Mouse (Mus musculus) E14TG2a.4 (cell line): ENCODE results near the gene Pakap.

Experiments used
- CTCF ChIP-seq: conservative IDR thresholded peaks from 2 replicates; pipeline ENCODE4 v1.5.1; 2014; ENCODE audit warnings: low read length
- NANOG ChIP-seq: IDR thresholded peaks from 2 replicates; pipeline ENCODE4 v1.6.1; 2014; ENCODE audit warnings: borderline replicate concordance, low read length, mixed read lengths
- POU5F1 ChIP-seq: IDR thresholded peaks from 2 replicates; pipeline ENCODE4 v1.6.1; 2014; ENCODE audit warnings: low read length, borderline replicate concordance

DNA sequence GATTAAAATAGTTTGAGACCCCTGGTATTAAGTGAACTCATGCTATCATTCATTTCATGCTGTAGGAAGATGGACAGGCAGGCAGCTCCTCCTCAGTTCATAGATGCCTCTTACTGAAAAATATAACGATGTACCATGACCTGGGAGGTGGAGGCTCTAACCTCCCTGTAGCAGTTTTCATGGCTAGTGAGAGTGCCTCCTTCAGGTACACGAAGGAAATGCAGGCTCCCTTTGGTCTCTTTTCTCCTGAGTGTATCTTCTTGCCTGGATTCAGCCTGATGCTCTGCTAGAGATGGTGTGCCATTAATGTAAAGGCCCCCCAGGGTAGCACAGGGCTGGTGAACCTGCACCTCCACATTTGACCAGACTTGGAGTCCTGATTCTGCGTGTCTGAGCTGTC, 88.9 kb downstream of the Pakap start:
- TF ChIP-seq CTCF (peak; percentile 84), POU5F1 (no peak), NANOG (no peak)
